Comparison of ENCODE assay signal across 9 mouse cellular contexts in genomic region chr16:4878192-4878885, GRCm38 (mm10). TPM values are rescaled to one million over a fixed set of nuclear protein-coding genes. Genes with fewer than 3 reads are reported as not detected.
DNase-seq lines count a peak whose midpoint lies in the region; ATAC-seq lines count a peak whose summit lies in the region.
"Had no signal": no experiment of that assay in that cellular context is flagged by ENCODE, and none has a peak within 500 bp of the region (broad histone marks: within the 10 kb centered on the region; RNA-seq: fewer than 3 reads in every experiment).

No protein-coding gene starts in this region.

- WGBS in heart, embryonic 15.5 days: 16% methylated on average over 5 of the region's 5 CpGs
- WGBS in limb, embryonic 13.5 days: 28% methylated on average over 5 of the region's 5 CpGs
- 36% methylated on average over 5 of the region's 5 CpGs for WGBS in midbrain, embryonic 12.5 days

- peak overlapping the region; percentile 100 for H3K27ac ChIP-seq in heart, embryonic 15.5 days
- H3K27ac ChIP-seq in limb, embryonic 13.5 days: peak overlapping the region; percentile 99
- 0 out of 2 replicates have a peak overlapping the region, but pooled peaks have one; percentile 97 for H3K27ac ChIP-seq in midbrain, embryonic 12.5 days (replicated peaks)

- peaks cover 47% of the 10 kb centered on the region for H3K4me1 ChIP-seq in heart, embryonic 15.5 days (replicated peaks)
- peaks cover 37% of the 10 kb centered on the region for H3K4me1 ChIP-seq in limb, embryonic 13.5 days
- peaks cover 36% of the 10 kb centered on the region for H3K4me1 ChIP-seq in midbrain, embryonic 12.5 days

- peak overlapping the region; percentile 90 for H3K4me2 ChIP-seq in heart, embryonic 15.5 days
- peak overlapping the region; percentile 85 for H3K4me2 ChIP-seq in limb, embryonic 13.5 days (replicated peaks)
- peak overlapping the region; percentile 87 for H3K4me2 ChIP-seq in midbrain, embryonic 12.5 days (replicated peaks)

- no peaks in the 10 kb centered on the region for H3K9me3 ChIP-seq in heart, embryonic 15.5 days (replicated peaks)
- H3K9me3 ChIP-seq in limb, embryonic 13.5 days: no peaks in the 10 kb centered on the region
- H3K9me3 ChIP-seq in midbrain, embryonic 12.5 days: no peaks in the 10 kb centered on the region

- H3K36me3 ChIP-seq in heart, embryonic 15.5 days: peaks cover 9% of the 10 kb centered on the region; the same call in 1 of the 2 replicates
- peaks cover 33% of the 10 kb centered on the region for H3K36me3 ChIP-seq in limb, embryonic 13.5 days
- peaks cover 20% of the 10 kb centered on the region for H3K36me3 ChIP-seq in midbrain, embryonic 12.5 days

- H3K27me3 ChIP-seq in heart, embryonic 15.5 days: no peaks in the 10 kb centered on the region
- no peaks in the 10 kb centered on the region for H3K27me3 ChIP-seq in limb, embryonic 13.5 days
- H3K27me3 ChIP-seq in midbrain, embryonic 12.5 days: no peaks in the 10 kb centered on the region

- H3K4me3 ChIP-seq in heart, embryonic 15.5 days: peak overlapping the region; percentile 95
- peak overlapping the region; percentile 81 for H3K4me3 ChIP-seq in limb, embryonic 13.5 days
- H3K4me3 ChIP-seq in midbrain, embryonic 12.5 days: peak overlapping the region; percentile 89

- DNase-seq in gastrocnemius, postnatal 25 days: peak; percentile 50
- no peak for DNase-seq in gastrocnemius, adult 18-20 months (ENCODE audit: low spot score)
- peak; percentile 82 for DNase-seq in T-cell, adult 2 months (ENCODE audit: low spot score)
- peak; percentile 67 to 78 for DNase-seq in thymus, postnatal 36 days
- no peak for DNase-seq in right cerebral cortex, postnatal 4 days

- peak overlapping the region; percentile 91 for H3K9ac ChIP-seq in heart, embryonic 15.5 days
- peak overlapping the region; percentile 88 for H3K9ac ChIP-seq in limb, embryonic 13.5 days
- peak overlapping the region; percentile 86 for H3K9ac ChIP-seq in midbrain, embryonic 12.5 days (replicated peaks)

- no peak for ATAC-seq in heart, embryonic 15.5 days (replicated peaks; ENCODE audit: insufficient number of reproducible peaks, insufficient read depth, low FRiP score, low read depth)
- no peak for ATAC-seq in limb, embryonic 13.5 days (ENCODE audit: low FRiP score, low read depth)
- ATAC-seq in midbrain, embryonic 12.5 days (ENCODE audit: low FRiP score, low read depth): no peak

RNA-seq across cellular contexts. Expression of gene Ubald1, which starts 1.8 kb away (rescaled TPM):
- total RNA-seq in gastrocnemius, postnatal 25 days (2021): 10 to 100 TPM; 26.1 to 27.0 TPM
- total RNA-seq in gastrocnemius, adult 18-20 months (2021): 10 to 100 TPM; 35.4 to 37.6 TPM
- 24.7 and 29.7 TPM in 2 replicates for polyA plus RNA-seq in heart, embryonic 15.5 days (2015; fragmentation: Nextera tagmentation; extraction: Ambion mirVana)
- polyA plus RNA-seq in limb, embryonic 13.5 days (2015; fragmentation: Nextera tagmentation; extraction: Ambion mirVana): 41.1 and 42.1 TPM in 2 replicates
- polyA plus RNA-seq in midbrain, embryonic 12.5 days (2016; fragmentation: Nextera tagmentation; extraction: Ambion mirVana): 31.7 and 31.9 TPM in 2 replicates

RNA-seq across cellular contexts. Expression of gene Mgrn1, which starts 7.7 kb away (rescaled TPM):
- total RNA-seq in gastrocnemius, postnatal 25 days (2021): 10 to 100 TPM; 51.5 to 55.2 TPM
- total RNA-seq in gastrocnemius, adult 18-20 months (2021): 10 to 100 TPM; 54.2 to 62.4 TPM
- 101 and 112 TPM in 2 replicates for polyA plus RNA-seq in heart, embryonic 15.5 days (2015; fragmentation: Nextera tagmentation; extraction: Ambion mirVana)
- 98.9 and 102 TPM in 2 replicates for polyA plus RNA-seq in limb, embryonic 13.5 days (2015; fragmentation: Nextera tagmentation; extraction: Ambion mirVana)
- polyA plus RNA-seq in midbrain, embryonic 12.5 days (2016; fragmentation: Nextera tagmentation; extraction: Ambion mirVana): 83.2 and 88.5 TPM in 2 replicates

RNA-seq across cellular contexts. Expression of gene 4930562C15Rik, which starts 43.1 kb away (rescaled TPM):
- not detected for total RNA-seq in gastrocnemius, postnatal 25 days (2021)
- total RNA-seq in gastrocnemius, adult 18-20 months (2021): not detected
- polyA plus RNA-seq in heart, embryonic 15.5 days (2015; fragmentation: Nextera tagmentation; extraction: Ambion mirVana): 0.26 and 0.28 TPM in 2 replicates
- polyA plus RNA-seq in limb, embryonic 13.5 days (2015; fragmentation: Nextera tagmentation; extraction: Ambion mirVana): 0.75 and 1.2 TPM in 2 replicates
- 0.69 and 0.75 TPM in 2 replicates for polyA plus RNA-seq in midbrain, embryonic 12.5 days (2016; fragmentation: Nextera tagmentation; extraction: Ambion mirVana)
- polyA plus RNA-seq: brain, embryonic 14.5 days had no signal

Comparison
In these comparisons a context has a peak if more than half of its experiments do, and no peak if none do; other contexts are left out.
1. DNase-seq: peak in gastrocnemius, postnatal 25 days (single experiment), T-cell, adult 2 months (single experiment) and thymus, postnatal 36 days (2 of 2); none in gastrocnemius, adult 18-20 months (single experiment) and right cerebral cortex, postnatal 4 days (single experiment).
2. Peak in every context shown above with its lines, with median percentiles within 50 percentile points of each other: H3K27ac ChIP-seq, H3K4me2 ChIP-seq, H3K4me3 ChIP-seq and H3K9ac ChIP-seq.